Mouse (Mus musculus) limb, embryonic 13.5 days (tissue): ENCODE data around the gene Xbp1. TPM values are rescaled to one million over a fixed set of nuclear protein-coding genes. Genes with fewer than 3 reads are reported as not detected.
"Not testable (repeated sequence)": the region's sequence is repeated elsewhere in the genome, so short reads cannot be mapped to it uniquely, and the experiment has no call there.

Experiments used
- ATAC-seq: fragments of 200-750 bp; cut with Nextera tagmentation; 2 replicates; pipeline ENCODE4 v1.8.0; 2017; ENCODE audit warnings: low read depth, moderate number of reproducible peaks, moderate TSS enrichment; ENCODE audit not compliant: low FRiP score
- H3K27ac ChIP-seq: fragments of 300-500 bp; sonication (generic); 2 replicates; pipeline ENCODE4 v1.5.1; 2015; ENCODE audit warnings: inconsistent platforms, mild to moderate bottlenecking, moderate library complexity
- H3K27me3 ChIP-seq: fragments of 300-500 bp; sonication (generic); 2 replicates; pipeline ENCODE4 v1.6.1; 2015; ENCODE audit warnings: mild to moderate bottlenecking, inconsistent platforms
- H3K36me3 ChIP-seq: fragments of 300-500 bp; sonication (generic); 2 replicates; pipeline ENCODE4 v1.6.1; 2015; ENCODE audit warnings: inconsistent platforms, mild to moderate bottlenecking, moderate library complexity
- H3K4me1 ChIP-seq: fragments of 300-500 bp; sonication (generic); 2 replicates; pipeline ENCODE4 v1.6.1; 2015; ENCODE audit warnings: inconsistent platforms
- H3K4me2 ChIP-seq: fragments of 300-500 bp; sonication (generic); replicated peaks from 2 replicates; pipeline ENCODE4 v1.6.1; 2015; ENCODE audit warnings: inconsistent platforms, mild to moderate bottlenecking, moderate library complexity
- H3K4me3 ChIP-seq: fragments of 300-500 bp; sonication (generic); 2 replicates; pipeline ENCODE4 v1.5.1; 2015; ENCODE audit warnings: moderate library complexity, mild to moderate bottlenecking, inconsistent platforms
- H3K9ac ChIP-seq: fragments of 300-500 bp; sonication (generic); 2 replicates; pipeline ENCODE4 v1.6.1; 2015; ENCODE audit warnings: mild to moderate bottlenecking, inconsistent platforms
- H3K9me3 ChIP-seq: fragments of 300-500 bp; sonication (generic); 2 replicates; pipeline ENCODE4 v1.6.1; 2016; ENCODE audit warnings: inconsistent platforms
- WGBS: fragments of 180-500 bp; shearing (Covaris S2); methylation state at CpG from one replicate; pipeline ENCODE4 v1.1.7; 2015; 5-methylcytosine and 5-hydroxymethylcytosine counted together
- polyA plus RNA-seq: library from polyadenylated mRNA; unstranded; fragments of >200 nt; fragmentation: Nextera tagmentation; extraction: Ambion mirVana; gene quantifications from 2 replicates; pipeline ENCODE4 v1.2.1, GENCODE M21; 2015

Gene Xbp1
- polyA plus RNA-seq, 1 experiment from 2014 or later, result 177 TPM

DNA sequence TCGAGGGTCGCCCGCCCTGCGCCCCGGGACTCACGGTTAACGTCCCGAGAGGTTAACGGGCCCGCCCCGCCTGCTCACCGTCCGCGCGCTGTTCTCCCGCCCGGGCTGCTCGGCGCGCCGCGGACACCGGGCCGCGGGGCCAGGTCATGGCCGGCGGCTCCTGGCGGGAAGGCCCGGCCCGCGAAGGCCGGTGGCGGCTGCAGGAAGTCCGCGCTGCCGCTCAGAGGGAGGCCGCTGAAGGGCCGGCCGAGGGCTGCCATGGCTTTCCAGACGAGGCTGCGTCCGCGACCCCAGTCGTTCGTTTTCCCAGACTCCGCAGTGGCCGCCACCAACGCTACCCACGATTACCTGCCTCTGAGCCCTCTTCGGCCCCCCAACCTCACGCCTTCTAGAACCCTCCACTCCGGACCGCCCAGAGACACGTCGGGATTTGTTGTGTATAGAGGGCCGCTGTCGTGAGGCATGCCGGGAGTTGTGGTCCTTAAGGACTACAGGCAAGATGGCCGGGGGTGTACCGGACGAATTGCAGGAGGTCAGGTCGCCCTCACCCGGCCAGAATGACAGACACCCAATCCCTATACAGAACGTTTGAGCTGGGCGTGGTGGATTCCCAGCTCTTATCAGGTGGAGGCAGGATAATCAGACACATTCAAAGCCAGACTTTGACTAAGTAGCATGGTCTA lies 21.5 kb downstream of the Xbp1 start, which contains the start of gene Ccdc117:
Ccdc117 (minus strand) TSS at position 389 of the 683 bp plus-strand sequence.
- no peaks in the 10 kb centered on the region for H3K27me3 ChIP-seq
- H3K36me3 ChIP-seq, result peaks cover 20% of the 10 kb centered on the region
- peak within 1 kb of the TSS; percentile 85 for H3K27ac ChIP-seq
- H3K9ac ChIP-seq, result peak within 1 kb of the TSS; percentile 93
- WGBS, result under 1% methylated on average over 65 of the region's 65 CpGs
- no peaks in the 10 kb centered on the region for H3K9me3 ChIP-seq
- peak; percentile 99 for ATAC-seq
- H3K4me3 ChIP-seq, result peak within 1 kb of the TSS; percentile 92
- peak within 1 kb of the TSS; percentile 67 for H3K4me2 ChIP-seq
- peaks cover 22% of the 10 kb centered on the region for H3K4me1 ChIP-seq

DNA sequence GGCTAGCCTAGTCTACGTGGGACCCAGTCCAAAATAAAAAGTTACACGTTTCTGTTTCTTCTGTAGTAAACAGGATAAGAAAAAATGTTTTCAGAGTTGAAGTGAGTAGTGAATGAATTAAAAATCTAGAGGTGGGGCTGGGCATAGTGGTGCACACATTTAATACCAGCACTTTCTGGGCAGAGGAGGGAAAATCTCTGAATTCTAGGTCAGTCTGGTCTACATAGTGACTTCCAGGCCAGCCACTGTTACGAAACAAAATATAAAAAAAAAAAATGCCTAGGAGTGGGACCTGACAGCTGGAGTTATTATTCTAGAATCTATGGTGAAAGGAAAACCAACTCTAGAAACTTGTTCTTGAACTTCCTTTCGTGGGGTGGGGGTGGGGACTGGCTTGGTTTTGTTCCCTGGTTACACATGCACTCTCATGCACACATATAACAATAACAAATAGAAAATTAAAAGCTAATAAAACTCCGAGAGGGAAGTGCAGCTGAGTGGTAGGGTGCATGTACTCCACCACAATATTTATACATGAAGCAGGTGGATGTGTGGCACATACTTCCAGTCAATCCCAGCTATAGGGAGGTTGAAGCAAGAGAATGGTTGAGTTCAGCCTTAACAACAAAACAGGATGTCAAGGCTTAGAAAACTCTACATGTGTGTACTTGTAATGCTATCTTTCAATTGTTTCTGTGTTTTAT lies 22.2 kb downstream of the Xbp1 start:
- Histone ChIP-seq H3K4me2 (peak overlapping the region; percentile 67), H3K9me3 (no peaks in the 10 kb centered on the region), H3K9ac (no peak overlapping the region), H3K4me1 (peaks cover 22% of the 10 kb centered on the region), H3K27me3 (no peaks in the 10 kb centered on the region), H3K4me3 (peak overlapping the region; percentile 92), H3K27ac (no peak overlapping the region), H3K36me3 (peaks cover 20% of the 10 kb centered on the region)
- WGBS, result 54% methylated on average over 5 of the region's 5 CpGs
- no peak for ATAC-seq

DNA sequence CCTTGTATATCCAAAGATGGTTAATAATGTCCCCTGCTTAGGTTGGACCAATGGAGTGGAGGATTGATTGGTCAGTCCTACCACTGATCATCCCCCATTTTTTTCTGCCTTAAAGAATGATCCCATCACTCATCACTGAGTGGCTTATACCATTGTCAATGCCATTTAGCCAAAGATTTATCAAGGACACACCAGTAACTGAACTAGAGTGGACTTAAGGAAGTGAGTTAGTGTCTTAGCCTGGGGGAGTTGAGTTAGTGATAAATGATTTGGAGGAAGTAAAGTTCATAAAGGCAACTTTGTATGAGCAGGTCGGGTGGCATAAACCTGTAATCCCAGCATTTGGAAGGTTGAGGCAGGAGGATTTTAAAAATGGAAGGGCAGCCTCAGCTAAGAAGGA lies 22.8 kb downstream of the Xbp1 start:
- ATAC-seq, result no peak
- H3K9me3 ChIP-seq, result no peaks in the 10 kb centered on the region
- peaks cover 14% of the 10 kb centered on the region for H3K36me3 ChIP-seq
- H3K27ac ChIP-seq, result no peak overlapping the region
- no peak overlapping the region for H3K4me2 ChIP-seq
- WGBS, result 80% methylated on average over 1 of the region's 1 CpGs
- H3K4me3 ChIP-seq, result no peak overlapping the region
- H3K9ac ChIP-seq, result no peak overlapping the region
- no peaks in the 10 kb centered on the region for H3K27me3 ChIP-seq
- H3K4me1 ChIP-seq, result peaks cover 19% of the 10 kb centered on the region

DNA sequence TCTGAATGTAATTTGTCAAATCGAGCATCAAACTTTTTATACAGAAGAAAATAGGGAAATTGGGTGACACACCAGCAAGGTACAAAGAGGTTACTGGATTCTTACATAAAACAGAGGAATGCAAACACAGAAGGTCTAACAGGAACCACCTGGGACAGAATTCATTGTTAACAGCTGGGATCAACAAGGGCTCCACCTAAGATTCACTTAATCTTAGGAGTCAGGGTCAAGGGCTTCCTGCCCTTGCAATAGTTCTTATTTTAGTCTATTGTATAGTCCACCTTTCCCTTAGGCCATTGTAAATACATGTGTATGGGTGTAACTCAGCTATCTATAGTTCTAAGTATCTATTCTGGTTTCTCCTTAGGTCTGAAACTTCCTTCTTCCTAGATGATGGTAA lies 24.2 kb downstream of the Xbp1 start:
- WGBS, result 94% methylated on average over 1 of the region's 1 CpGs
- not testable (repeated sequence) for H3K9ac ChIP-seq, H3K27ac ChIP-seq, H3K27me3 ChIP-seq, H3K9me3 ChIP-seq, H3K4me1 ChIP-seq, H3K4me2 ChIP-seq, H3K36me3 ChIP-seq, H3K4me3 ChIP-seq, ATAC-seq

DNA sequence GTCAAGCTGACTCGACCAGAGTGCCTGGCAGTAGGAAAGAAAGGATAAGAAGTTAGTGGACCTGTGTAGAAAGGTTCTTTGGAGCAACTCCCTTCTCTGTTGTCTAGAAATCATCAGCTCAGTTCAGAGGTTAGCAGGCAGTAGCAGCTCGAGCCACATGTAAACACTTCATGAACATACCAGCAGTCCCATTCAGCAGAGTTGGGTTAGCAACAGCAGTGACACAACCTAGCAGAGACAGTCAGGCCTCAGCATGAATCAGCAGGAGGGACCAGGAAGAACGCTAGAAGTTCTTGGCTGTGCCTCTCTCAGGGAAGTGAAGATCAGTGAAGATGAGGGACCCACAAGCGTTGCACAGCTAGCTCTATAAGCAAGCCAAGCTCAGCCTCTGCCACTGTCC lies 25.0 kb downstream of the Xbp1 start:
- Histone ChIP-seq H3K9ac (no peak overlapping the region), H3K27ac (no peak overlapping the region), H3K27me3 (no peaks in the 10 kb centered on the region), H3K4me2 (no peak overlapping the region), H3K9me3 (no peaks in the 10 kb centered on the region), H3K4me3 (no peak overlapping the region), H3K36me3 (no peaks in the 10 kb centered on the region), H3K4me1 (peaks cover 6% of the 10 kb centered on the region)
- 80% methylated on average over 4 of the region's 4 CpGs for WGBS
- ATAC-seq, result no peak

DNA sequence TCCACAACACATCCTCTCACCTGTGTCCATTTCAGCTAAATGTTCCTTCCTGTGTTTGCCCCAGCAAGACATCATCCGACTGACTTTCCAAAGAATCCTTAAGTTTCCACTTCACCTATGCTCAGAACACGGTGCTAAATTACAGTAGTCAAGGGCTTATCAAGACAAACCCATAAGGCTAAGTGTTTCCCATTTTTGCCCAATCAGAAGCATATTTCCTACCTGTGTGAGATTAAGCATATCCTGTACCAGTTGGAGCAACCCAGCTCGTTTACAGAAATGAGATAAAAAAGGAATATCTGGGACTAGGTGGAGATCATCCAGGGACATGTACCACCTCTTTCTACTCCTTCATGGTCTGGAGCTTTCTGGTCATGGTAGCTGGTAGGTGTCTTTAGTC lies 26.2 kb downstream of the Xbp1 start:
- Histone ChIP-seq H3K9me3 (no peaks in the 10 kb centered on the region), H3K4me1 (no peaks in the 10 kb centered on the region), H3K27me3 (no peaks in the 10 kb centered on the region), H3K4me3 (no peak overlapping the region), H3K27ac (no peak overlapping the region), H3K36me3 (no peaks in the 10 kb centered on the region), H3K4me2 (no peak overlapping the region), H3K9ac (no peak overlapping the region)
- no peak for ATAC-seq
- WGBS, result 86% methylated on average over 3 of the region's 3 CpGs

DNA sequence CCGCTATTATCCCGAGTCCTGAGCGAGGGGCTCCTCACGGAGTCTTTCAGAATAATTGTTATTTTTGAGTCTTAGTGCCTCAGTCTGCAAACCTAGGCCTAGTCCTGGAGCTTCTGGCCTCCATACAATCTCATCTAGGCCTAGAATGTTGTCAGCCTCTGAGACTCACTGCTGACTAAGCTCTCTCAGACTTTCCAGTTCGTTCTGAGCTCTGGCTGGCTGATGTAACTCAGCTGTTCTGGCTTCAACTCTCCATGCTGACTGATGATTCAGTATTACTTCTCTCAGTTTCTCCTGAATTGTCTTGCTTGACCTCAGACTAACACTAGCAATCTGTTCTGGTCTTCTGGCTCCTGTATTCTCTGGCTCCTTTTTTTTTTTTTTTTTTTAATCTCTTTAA lies 31.0 kb downstream of the Xbp1 start:
- no peak overlapping the region for H3K9ac ChIP-seq
- no peaks in the 10 kb centered on the region for H3K9me3 ChIP-seq

DNA sequence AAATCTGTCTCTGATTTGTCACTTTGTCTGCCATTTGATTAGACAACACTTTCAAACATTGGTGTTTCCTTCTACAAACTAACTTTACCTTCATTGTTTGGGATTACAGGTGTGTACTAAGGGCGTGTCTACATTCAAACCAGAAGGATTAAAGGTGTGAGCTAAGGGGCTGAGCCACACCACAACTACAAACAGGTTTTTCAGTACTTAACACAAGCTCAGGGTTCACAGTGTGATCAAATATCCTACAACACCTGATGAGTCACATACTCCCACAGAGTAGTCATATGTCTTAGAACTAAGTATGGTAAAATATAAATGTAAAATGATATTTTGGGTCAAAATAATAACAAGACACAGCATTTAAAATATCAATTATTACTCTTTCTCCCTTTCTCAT lies 31.5 kb downstream of the Xbp1 start:
- no peaks in the 10 kb centered on the region for H3K27me3 ChIP-seq
- no peak overlapping the region for H3K27ac ChIP-seq
- no peak for ATAC-seq
- no peaks in the 10 kb centered on the region for H3K36me3 ChIP-seq
- no peak overlapping the region for H3K4me3 ChIP-seq
- no peak overlapping the region for H3K9ac ChIP-seq
- H3K4me2 ChIP-seq, result no peak overlapping the region
- H3K4me1 ChIP-seq, result no peaks in the 10 kb centered on the region
- H3K9me3 ChIP-seq, result no peaks in the 10 kb centered on the region
- WGBS, result 52% methylated on average over 1 of the region's 1 CpGs

More for the DNA sequence above, 31.0 kb downstream of the Xbp1 start:
- Histone ChIP-seq H3K4me2 (no peak overlapping the region), H3K36me3 (no peaks in the 10 kb centered on the region), H3K27me3 (no peaks in the 10 kb centered on the region), H3K27ac (no peak overlapping the region), H3K4me3 (no peak overlapping the region), H3K4me1 (no peaks in the 10 kb centered on the region)
- no peak for ATAC-seq
- WGBS, result 80% methylated on average over 5 of the region's 5 CpGs

DNA sequence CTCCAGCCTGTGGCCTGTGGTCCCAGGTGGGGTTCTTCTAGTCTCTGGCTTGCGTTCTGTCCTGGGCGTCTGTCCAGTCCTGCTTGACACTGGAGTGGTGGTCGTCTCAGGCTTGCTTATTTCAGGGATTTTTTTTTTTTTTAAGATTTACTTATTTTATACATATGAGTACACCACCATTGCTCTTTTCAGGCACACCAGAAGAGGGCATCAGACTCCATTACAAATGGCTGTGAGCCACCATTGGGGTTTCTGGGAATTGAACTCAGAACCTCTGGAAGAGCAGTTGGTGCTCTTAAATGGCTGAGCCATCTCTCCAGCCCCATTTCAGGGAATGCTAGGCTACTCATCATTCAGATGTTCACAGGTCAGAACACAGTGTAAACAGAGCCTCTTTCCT lies 39.8 kb downstream of the Xbp1 start:
- Histone ChIP-seq H3K36me3 (no peaks in the 10 kb centered on the region), H3K27me3 (no peaks in the 10 kb centered on the region), H3K9ac (no peak overlapping the region), H3K4me2 (no peak overlapping the region), H3K27ac (no peak overlapping the region), H3K4me1 (no peaks in the 10 kb centered on the region), H3K9me3 (no peaks in the 10 kb centered on the region), H3K4me3 (no peak overlapping the region)
- no peak for ATAC-seq
- WGBS, result 81% methylated on average over 3 of the region's 3 CpGs

DNA sequence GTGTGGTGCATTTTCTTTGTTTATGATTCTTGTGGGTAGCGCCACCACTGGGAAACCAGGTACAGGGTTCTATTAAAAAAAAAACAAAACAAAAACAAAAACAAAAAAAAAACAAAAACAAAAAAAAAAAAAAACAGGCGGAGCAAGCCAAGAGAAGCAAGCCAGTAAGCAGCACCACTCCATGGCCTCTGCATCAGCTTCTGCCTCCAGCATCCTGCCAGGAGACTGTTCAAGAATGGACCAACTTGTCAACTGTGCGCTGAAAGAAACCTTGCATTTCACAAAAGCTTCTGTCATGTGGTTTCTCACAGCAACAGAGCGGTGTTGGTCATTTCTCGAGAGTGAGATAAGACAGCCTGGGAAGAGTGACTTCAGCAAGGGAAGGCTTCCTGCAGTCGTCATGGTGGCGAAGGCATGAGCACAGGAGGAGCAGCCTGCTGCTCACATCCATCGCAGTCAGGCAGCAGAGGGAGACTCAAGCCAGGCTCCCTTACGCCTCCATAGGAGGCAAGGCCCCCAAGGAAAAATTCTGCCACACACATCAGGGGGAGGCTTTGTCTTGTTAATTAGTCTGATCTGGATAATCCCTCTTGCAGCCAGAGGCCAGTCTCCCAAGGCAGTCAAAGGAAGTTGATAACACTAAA lies 42.3 kb downstream of the Xbp1 start:
- Histone ChIP-seq H3K4me2 (no peak overlapping the region), H3K27ac (no peak overlapping the region), H3K4me1 (no peaks in the 10 kb centered on the region), H3K9me3 (peaks cover 3% of the 10 kb centered on the region; the same call in 1 of the 2 replicates), H3K27me3 (no peaks in the 10 kb centered on the region), H3K4me3 (no peak overlapping the region), H3K36me3 (no peaks in the 10 kb centered on the region), H3K9ac (no peak overlapping the region)
- WGBS, result 38% methylated on average over 9 of the region's 9 CpGs
- no peak for ATAC-seq

DNA sequence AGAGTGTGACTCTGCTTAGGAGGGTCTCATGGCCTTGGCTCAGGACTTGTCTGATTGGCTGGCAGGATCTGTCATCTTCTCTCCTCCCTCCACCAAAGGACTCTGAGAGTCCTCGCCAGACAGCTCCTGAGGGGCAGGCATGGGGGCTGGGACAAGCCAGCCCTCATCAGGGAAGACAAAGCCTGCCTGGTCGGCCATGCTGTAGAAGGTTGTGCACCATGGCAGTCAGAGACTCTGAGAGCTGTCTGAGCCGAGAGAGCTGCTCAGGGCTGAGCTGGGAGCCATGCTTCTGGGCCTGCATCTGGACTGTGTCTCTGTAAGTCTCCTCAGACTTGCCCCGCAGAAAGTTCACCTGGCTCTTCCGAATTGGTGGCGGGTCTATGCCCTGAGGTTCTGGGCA lies 43.4 kb downstream of the Xbp1 start:
- no peak overlapping the region for H3K4me2 ChIP-seq
- H3K36me3 ChIP-seq, result no peaks in the 10 kb centered on the region
- peaks cover 3% of the 10 kb centered on the region; the same call in 1 of the 2 replicates for H3K9me3 ChIP-seq
- ATAC-seq, result no peak
- no peaks in the 10 kb centered on the region for H3K27me3 ChIP-seq
- no peaks in the 10 kb centered on the region for H3K4me1 ChIP-seq
- WGBS, result 64% methylated on average over 6 of the region's 6 CpGs
- H3K9ac ChIP-seq, result no peak overlapping the region
- no peak overlapping the region for H3K4me3 ChIP-seq
- H3K27ac ChIP-seq, result no peak overlapping the region

DNA sequence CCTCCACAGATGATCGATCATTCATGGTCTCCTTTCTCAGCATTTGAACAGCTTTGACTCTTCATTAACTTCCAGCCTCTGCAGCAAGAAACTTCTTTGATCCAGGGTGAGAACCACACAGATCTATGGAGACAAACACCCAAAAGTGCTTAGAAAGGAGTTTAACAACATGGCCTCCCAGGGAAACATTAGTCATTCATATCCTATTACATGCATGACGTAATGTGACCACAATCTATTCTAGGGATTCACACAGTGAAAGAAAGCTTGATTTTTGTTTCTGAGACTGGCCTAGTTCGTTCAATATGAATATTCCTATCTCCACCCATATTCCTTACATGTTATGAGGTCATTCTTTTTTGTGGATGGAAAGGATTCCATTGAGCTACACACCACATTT lies 45.1 kb downstream of the Xbp1 start:
- H3K4me1 ChIP-seq, result no peaks in the 10 kb centered on the region
- ATAC-seq, result no peak
- WGBS, result 88% methylated on average over 3 of the region's 3 CpGs

More for the DNA sequence above, 45.1 kb downstream of the Xbp1 start:
- H3K36me3 ChIP-seq, result no peaks in the 10 kb centered on the region
- no peak overlapping the region for H3K9ac ChIP-seq
- H3K4me3 ChIP-seq, result no peak overlapping the region
- H3K4me2 ChIP-seq, result no peak overlapping the region
- H3K9me3 ChIP-seq, result peaks cover 3% of the 10 kb centered on the region; the same call in 1 of the 2 replicates
- no peak overlapping the region for H3K27ac ChIP-seq
- no peaks in the 10 kb centered on the region for H3K27me3 ChIP-seq
